Mouse (Mus musculus) spleen, adult 2 months (tissue): ENCODE results near the gene Dolk.

Source experiments
- CTCF ChIP-seq: fragments of 200-500 bp; IDR thresholded peaks from 2 replicates; pipeline ENCODE4 v1.5.1; 2011; ENCODE audit warnings: mild to moderate bottlenecking, inconsistent platforms; ENCODE audit not compliant: insufficient read depth, insufficient read length, insufficient replicate concordance; ENCODE audit errors: extremely low read depth
- POLR2A ChIP-seq: fragments of 200-500 bp; IDR thresholded peaks from 2 replicates; pipeline ENCODE4 v1.6.1; 2011; ENCODE audit warnings: low read depth, low read length, inconsistent platforms

GRCm38 (mm10) chr2:30255631-30256395, 30.3 kb downstream of the Dolk start:
- TF ChIP-seq CTCF (no peak), POLR2A (no peak)
